Mouse (Mus musculus) right cerebral cortex, postnatal 25 days (tissue): ENCODE measurements around the gene Pkmyt1.

Experiments
- DNase-seq: peaks from one replicate; pipeline ENCODE4 v3.0.0; 2022

The Pkmyt1 gene

GRCm38 (mm10) chr17:23722376-23723125 is 3.6 kb upstream of the Pkmyt1 start, which contains the start of gene 1520401A03Rik:
1520401A03Rik (minus strand) TSS chr17:23722783.
- DNase-seq, result no peak

- no peak for DNase-seq
These were observed 659 bp upstream of the Pkmyt1 start for GRCm38 (mm10) chr17:23725477-23725876.

DNA sequence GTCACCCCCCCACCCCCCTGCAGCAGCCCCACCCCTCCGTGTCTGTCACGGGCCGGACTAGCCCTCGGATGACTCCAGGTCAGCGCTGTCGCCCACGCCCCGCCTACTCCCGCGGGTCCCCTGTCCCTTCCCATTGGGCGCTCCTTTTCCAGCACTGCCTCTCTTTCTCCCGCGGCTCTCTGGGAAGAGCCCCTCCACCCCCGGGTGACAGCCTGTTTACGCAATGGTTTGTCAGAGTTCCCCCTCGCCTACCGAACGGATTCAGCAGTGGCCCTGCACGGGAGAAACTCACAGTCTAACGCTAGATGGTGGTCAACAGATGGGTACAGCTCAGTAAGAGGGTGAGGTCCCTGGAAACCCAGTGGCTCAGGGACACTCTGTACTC is 614 bp downstream of the Pkmyt1 start:
- peak; percentile 52 for DNase-seq

DNA sequence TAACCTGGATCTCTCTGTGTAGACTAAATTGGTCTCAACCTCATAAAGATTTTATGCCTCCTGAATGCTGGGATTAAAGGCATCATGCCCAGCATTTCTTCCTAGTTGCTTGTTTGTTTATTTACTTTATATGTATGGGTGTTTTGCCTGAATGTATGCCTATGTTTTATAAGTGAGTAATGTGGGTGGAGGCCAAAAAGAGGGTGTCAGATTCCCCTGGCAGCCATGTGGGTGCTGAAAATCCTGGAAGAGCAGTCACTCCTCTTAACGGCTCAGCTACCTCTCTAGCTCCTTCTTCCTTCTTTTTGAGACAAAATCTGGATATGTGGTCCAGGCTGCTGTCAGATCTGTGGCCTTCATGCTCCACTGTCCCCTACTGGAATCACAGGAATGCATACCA is 4.3 kb downstream of the Pkmyt1 start:
- DNase-seq, result no peak

GRCm38 (mm10) chr17:23734341-23734740 is 8.2 kb downstream of the Pkmyt1 start:
- no peak for DNase-seq

GRCm38 (mm10) chr17:23737493-23738445 is 11.6 kb downstream of the Pkmyt1 start:
- no peak for DNase-seq

- no peak for DNase-seq
These were observed 12.7 kb downstream of the Pkmyt1 start for GRCm38 (mm10) chr17:23738836-23739201.

DNA sequence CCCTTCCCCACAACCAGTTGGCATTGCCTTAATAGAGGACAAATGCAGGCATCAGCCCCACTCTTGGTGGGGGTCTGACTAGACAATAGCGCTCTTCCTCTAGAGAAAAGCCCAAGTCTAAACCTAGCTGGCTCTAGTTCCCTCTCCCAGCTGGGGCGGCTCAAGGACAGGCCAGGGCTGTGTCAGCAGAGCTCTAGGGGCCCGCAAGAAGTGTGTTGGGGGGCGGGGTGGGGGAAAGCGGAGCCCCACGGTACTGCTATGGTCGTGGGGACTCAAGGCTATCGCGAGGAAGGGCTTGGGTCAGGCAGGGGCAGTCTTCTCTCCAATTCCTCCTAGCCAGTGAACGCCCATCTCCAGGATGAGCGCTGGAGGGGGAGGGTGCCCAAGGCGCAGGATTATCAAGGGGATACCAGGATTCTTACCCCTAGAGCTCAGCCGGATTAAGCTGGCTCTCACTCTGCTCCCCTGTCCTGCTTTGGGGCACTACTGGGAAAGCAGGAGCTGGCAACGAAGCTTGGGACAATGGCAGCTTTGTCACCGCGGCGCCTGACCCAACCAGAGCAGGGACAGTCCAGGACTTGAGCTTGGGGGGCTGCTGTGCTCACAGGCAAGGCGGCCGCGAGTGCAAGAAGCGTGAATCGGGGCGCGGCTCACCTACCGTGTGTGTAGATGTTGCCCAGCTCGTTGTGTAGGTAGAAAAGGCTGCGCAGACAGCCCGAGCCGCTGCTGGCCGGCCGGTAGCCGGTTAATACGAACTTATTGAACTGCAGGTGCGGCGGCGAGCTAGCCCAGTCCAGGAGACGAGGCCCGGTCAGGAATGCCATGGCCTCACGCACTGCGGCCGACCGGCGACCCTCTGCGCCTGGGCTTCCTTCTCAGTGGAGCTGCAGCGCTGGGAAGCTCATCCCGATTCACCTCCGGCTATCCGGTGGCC is 13.3 kb downstream of the Pkmyt1 start:
- peak; percentile 41 for DNase-seq

DNA sequence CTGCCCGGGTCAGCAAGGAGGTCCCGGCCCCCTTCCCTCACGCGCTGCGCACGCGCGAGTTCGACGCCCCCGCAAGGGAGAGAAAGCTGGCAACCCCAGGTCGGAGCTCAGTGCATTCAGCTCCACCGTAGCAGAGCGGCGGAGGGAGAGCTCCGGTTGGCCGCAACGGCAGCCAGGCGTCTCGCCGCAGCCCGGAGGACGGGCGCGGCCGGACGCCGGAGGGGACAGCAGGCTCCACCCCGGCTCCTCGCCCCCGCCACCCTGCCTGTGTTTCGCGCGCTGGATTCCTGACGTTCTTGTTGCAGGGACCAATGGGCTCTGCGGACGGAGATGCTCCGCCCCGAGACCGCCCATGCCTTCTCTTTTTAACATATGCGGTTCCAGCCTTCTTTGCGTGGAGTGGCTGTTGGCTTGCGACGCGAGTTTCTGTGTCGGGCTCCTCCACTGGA is 14.0 kb downstream of the Pkmyt1 start:
- peak; percentile 94 for DNase-seq

DNA sequence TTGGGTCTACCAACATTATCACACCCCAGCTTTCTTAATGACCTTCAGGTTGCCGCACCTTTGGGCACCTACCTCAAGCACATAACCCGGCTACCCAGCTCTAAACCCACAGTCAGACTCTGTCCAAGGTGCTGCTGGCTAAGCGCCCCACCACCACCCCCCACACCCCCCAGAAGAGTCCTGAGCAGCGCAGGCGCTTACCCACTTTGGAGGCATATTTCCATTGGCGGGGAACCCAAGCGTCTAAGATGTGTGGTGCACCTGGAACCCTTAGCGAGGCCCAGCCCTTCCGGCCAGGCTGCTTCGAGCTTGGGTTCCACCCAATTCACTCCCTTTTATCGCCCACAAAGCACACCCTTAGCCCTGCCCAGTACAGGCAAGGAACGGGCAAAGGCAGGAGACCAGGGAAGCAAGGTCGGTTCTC is 14.5 kb downstream of the Pkmyt1 start, which contains the start of gene Paqr4:
TSS of gene Paqr4 (minus strand) at position 270 of the 424 bp plus-strand sequence.
- no peak for DNase-seq

DNA sequence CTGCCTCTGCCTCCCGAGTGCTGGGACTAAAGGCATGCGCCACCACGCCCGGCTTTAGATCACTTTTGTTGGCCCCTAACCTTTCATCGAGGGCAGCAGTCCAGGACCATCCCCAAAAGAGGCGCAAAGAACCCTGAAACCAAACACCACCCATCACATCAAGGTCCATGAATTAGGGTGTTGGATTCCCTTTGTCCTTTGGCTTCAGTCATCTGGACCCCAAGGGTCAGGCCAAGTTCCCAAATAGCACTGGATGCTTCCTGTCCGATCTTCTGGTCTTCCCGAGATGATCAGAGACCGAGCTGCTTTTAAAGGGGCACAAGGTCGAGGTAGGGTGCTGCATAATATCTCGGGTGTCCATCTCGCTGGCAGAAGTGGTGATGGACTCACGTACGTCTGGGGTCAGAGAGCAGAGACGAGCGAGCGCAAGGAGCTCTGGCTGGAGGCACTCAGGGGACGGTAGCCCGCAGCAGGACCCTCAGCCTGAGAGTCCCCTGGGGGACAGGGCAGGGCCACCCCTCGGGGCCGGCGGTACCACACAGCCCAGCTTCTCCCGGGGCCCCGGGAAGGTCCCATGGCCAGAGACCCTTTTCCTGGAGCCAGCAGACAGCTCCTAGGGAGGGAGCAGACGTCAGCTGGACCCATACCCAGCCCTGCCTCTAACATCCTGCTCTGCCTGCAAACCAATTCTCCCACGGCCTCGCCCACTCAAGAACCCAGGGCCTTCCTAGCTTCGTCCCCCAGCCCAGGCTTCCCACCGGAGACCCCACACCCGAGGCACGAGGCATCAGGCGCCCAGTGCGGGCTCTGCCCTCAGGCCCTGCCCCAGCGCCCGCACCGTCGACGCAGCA is 15.4 kb downstream of the Pkmyt1 start:
- DNase-seq, result no peak

DNA sequence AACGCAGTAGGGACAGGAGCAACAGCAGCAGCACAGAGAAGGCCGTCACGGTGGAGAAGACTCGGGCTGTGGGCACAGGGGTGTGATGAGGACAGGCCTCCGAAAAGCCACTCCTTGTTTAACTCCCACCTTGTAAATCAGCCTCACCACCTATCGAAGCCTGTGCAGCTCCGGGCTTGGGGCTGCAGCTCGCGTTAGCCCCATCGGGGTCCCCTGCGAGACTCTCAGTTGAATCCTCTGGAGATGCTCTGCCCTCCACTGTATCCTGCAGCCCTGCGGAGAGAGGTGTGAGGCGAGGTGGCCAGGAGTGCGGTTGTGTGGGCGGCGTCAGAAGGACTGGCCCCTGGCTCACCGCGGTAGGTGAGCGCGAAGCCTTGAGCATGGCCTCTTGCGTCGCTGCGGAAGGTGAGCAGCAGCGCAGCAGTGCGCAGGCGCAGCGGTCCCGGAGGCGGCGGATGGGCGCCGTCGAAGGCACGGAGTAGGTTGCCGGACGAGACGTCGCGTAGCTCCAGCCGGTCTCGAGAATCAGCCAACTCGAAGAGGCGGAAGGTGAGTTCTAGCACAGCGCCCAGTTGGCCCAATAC is 16.2 kb downstream of the Pkmyt1 start:
- DNase-seq, result no peak

DNA sequence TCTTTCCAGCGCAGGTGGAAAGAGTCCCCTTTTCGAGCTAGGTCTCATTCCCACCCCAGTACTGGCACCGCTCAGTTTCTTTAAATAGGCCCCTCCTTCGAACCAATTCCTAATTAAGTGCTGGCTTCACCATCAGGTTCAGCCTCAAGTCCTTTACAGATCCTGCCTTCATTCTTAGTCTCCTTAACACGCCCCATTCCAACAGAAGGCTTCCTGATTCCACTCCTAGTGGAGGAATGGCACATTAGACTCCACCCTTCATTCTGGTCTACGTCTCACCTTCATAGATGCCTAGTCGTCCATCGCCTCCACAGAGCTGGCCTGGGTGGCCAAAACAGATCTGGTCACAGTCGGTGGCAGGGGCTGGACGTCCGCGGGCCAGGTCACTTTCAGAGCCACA is 16.8 kb downstream of the Pkmyt1 start:
- DNase-seq, result no peak

GRCm38 (mm10) chr17:23744076-23744475 is 17.9 kb downstream of the Pkmyt1 start:
- no peak for DNase-seq

- DNase-seq, result no peak
These were observed 18.5 kb downstream of the Pkmyt1 start for GRCm38 (mm10) chr17:23744651-23745050.

DNA sequence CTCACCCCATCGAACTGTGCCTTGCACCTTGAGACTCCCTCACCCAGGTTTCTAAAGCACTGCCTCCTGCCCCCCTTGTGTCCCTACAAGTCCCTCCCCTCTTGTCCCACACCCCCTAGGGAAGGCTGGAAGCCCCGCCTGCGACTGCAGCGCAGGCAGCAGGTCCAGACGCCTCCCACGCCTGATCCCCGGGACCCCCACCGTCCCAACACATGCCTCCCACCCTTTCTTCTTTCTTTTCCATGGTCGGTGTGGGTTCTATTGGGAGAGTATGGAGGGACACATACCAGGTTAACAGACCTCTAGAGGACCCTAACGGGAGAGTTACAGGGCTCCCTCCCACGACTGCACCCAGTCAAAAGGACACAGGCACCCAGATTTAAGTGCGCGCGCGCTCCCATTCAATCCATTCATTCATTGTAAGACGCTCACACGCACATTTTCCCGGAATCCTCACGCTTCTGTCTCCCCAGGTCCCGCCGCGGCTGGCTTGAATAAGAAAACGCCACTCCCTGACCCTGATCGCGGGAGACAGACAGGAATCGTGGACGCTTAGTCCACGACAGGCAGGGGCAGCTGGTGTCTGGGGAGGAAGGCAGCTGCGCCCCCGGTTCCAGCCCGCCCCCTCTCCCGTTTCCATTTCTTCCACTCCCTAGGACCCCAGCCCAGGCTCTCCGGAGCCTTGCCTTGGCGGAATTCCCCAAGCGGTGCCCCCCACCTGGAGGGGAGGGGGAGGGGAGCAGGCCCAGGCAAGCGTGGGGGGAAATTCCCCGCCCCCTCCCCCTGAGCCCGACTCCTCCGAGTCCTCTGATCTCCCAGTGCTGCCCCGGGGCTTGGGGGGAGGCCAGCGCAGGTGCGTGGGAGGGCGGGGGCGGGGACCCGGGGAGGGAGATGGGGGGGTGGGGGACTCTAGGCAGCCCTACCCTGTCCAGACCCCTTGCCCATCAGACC is 19.4 kb downstream of the Pkmyt1 start, which contains the start of gene Kremen2:
TSS of gene Kremen2 (minus strand) at position 533 of the 951 bp plus-strand sequence.
- no peak for DNase-seq

GRCm38 (mm10) chr17:23746311-23746710 is 20.2 kb downstream of the Pkmyt1 start:
- DNase-seq, result no peak

DNA sequence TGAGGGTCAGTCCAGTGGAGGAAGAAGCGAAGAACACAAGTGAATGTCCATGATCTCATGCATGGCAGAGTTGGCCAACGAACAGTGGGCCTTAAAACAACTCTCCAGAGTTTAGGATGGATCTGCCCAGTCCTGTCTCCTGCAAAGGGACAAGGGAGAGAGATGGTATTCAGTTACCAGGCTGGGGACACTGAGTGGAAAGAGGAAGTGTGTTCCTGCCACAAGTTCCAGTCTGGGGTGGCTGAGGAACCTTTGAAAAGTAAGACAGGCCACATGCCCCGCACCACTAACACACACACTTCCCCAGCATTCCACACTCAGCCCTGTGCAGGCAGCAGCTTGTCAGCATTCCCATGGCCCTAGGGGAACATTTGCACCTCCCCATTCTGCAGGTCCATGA is 20.6 kb downstream of the Pkmyt1 start:
- no peak for DNase-seq

GRCm38 (mm10) chr17:23747471-23747870 is 21.3 kb downstream of the Pkmyt1 start:
- no peak for DNase-seq

GRCm38 (mm10) chr17:23748026-23748425 is 21.9 kb downstream of the Pkmyt1 start:
- DNase-seq, result no peak
